Comparison of ENCODE assay signal across 11 mouse cellular contexts in the genomic region with DNA sequence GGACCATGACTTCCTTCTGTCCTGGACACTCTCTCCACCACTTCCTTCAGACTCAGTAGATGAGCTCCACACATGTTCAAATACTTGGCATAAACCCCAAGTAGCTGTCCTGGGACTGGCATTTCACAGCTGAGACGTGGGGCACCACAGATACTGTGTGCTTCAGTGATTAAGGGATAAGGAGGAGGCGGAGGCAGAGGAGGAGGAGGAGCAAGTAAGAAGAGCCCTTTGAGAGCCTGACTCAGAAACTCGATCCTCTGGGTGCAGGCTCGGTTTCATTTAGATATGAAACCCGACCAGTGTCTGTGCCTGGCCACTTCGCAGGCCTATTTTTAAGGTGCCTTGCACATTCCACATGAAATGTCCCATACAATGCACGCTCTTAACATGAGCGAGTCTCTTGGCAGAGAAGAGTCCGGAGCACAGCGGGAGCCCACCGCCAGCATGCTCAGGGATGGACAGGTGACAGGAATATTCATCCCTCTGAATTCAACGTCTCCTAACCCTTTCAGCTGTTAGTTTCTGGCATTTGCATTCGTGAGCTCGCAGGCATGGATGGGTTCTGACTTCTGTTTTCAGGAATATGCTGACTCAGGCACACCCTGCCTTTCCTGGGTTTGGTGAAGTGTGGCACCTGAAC.
DNase-seq lines count a peak whose midpoint lies in the region; ATAC-seq and TF ChIP-seq lines count a peak whose summit lies in the region.
"Had no signal": no experiment of that assay in that cellular context is flagged by ENCODE, and none has a peak within 500 bp of the region (broad histone marks: within the 10 kb centered on the region; RNA-seq: fewer than 3 reads in every experiment).

No protein-coding gene starts in this region.

- no peaks in the 10 kb centered on the region for H3K27me3 ChIP-seq in kidney, embryonic 16.5 days (ENCODE audit: insufficient read depth, low read length)
- H3K27me3 ChIP-seq in lung, postnatal 0 days (replicated peaks; ENCODE audit: insufficient read depth, low read length): no peaks in the 10 kb centered on the region
- H3K27me3 ChIP-seq in liver, postnatal 0 days (ENCODE audit: insufficient read depth, low read length): no peaks in the 10 kb centered on the region

- no peaks in the 10 kb centered on the region for H3K9me3 ChIP-seq in kidney, embryonic 16.5 days (ENCODE audit: low read length)
- no peaks in the 10 kb centered on the region for H3K9me3 ChIP-seq in lung, postnatal 0 days (ENCODE audit: low read length)
- H3K9me3 ChIP-seq in liver, postnatal 0 days (ENCODE audit: low read length): no peaks in the 10 kb centered on the region

- H3K27ac ChIP-seq in kidney, embryonic 16.5 days (ENCODE audit: low read length): peak overlapping the region; percentile 31; the same call in 1 of the 2 replicates
- peak overlapping the region; percentile 74 for H3K27ac ChIP-seq in lung, postnatal 0 days (ENCODE audit: low read length)
- H3K27ac ChIP-seq in liver, postnatal 0 days (ENCODE audit: low read depth): no peak overlapping the region

- ATAC-seq in cerebellum, adult (ENCODE audit: insufficient number of reproducible peaks, low FRiP score, low TSS enrichment): peak; percentile 36; the same call in 1 of the 2 replicates
- ATAC-seq in kidney, embryonic 16.5 days (ENCODE audit: low FRiP score, low TSS enrichment): peak; percentile 69
- ATAC-seq in lung, postnatal 0 days: peak; percentile 63
- no peak for ATAC-seq in liver, postnatal 0 days

- TF ChIP-seq CTCF in lung, postnatal 0 days (IDR thresholded peaks at IDR 0.05): no peak
- no peak for TF ChIP-seq CTCF in liver, postnatal 0 days (IDR thresholded peaks at IDR 0.05; ENCODE audit: low read depth)

- H3K9ac ChIP-seq in kidney, embryonic 16.5 days (replicated peaks; ENCODE audit: low read length): 0 out of 2 replicates have a peak overlapping the region, but pooled peaks have one; percentile 22
- H3K9ac ChIP-seq in lung, postnatal 0 days (replicated peaks; ENCODE audit: low read depth): peak overlapping the region; percentile 26; the same call in 1 of the 2 replicates
- no peak overlapping the region for H3K9ac ChIP-seq in liver, postnatal 0 days (replicated peaks)

- DNase-seq in cerebellum, postnatal 4 days (ENCODE audit: low spot score in 2 of 2): no peak
- no peak for DNase-seq in kidney, postnatal 14 days
- peak; percentile 82 to 87 for DNase-seq in cerebellum, postnatal 25 days
- DNase-seq in lung, postnatal 0 days (ENCODE audit: low spot score): peak; percentile 80
- no peak for DNase-seq in liver, postnatal 0 days
- DNase-seq in layer of hippocampus, postnatal 36 days: no peak
- DNase-seq: gastrocnemius, postnatal 36 days; kidney, adult 2 months; liver had no signal

- peaks cover 35% of the 10 kb centered on the region for H3K4me1 ChIP-seq in kidney, embryonic 16.5 days (ENCODE audit: insufficient read depth, low read length)
- H3K4me1 ChIP-seq in lung, postnatal 0 days (ENCODE audit: insufficient read depth, low read depth, low read length): peaks cover 6% of the 10 kb centered on the region; the same call in 1 of the 2 replicates
- H3K4me1 ChIP-seq in liver, postnatal 0 days (ENCODE audit: insufficient read depth): no peaks in the 10 kb centered on the region

- peak; percentile 38; the same call in 1 of the 2 replicates for TF ChIP-seq EP300 in lung, postnatal 0 days (IDR thresholded peaks at IDR 0.05)
- no peak for TF ChIP-seq EP300 in liver, postnatal 0 days (IDR thresholded peaks at IDR 0.05; ENCODE audit: low read depth)

- peak overlapping the region; percentile 17 for H3K4me2 ChIP-seq in kidney, embryonic 16.5 days (replicated peaks; ENCODE audit: low read depth, low read length)
- H3K4me2 ChIP-seq in lung, postnatal 0 days (replicated peaks; ENCODE audit: low read depth, low read length): peak overlapping the region; percentile 33
- H3K4me2 ChIP-seq in liver, postnatal 0 days (ENCODE audit: low read depth, low read length): no peak overlapping the region

- 0 out of 2 replicates have a peak, but pooled peaks cover 8% of the 10 kb centered on the region for H3K36me3 ChIP-seq in kidney, embryonic 16.5 days (ENCODE audit: insufficient read depth, low read length)
- H3K36me3 ChIP-seq in lung, postnatal 0 days (ENCODE audit: insufficient read depth, low read length): peaks cover 8% of the 10 kb centered on the region; the same call in 1 of the 2 replicates
- H3K36me3 ChIP-seq in liver, postnatal 0 days (replicated peaks; ENCODE audit: insufficient read depth, low read length): no peaks in the 10 kb centered on the region

- WGBS in kidney, embryonic 16.5 days: 36% methylated on average over 14 of the region's 14 CpGs
- WGBS in lung, postnatal 0 days: 34% methylated on average over 14 of the region's 14 CpGs
- WGBS in liver, postnatal 0 days (ENCODE audit: insufficient replicate concordance): 68% methylated on average over 14 of the region's 14 CpGs

- H3K4me3 ChIP-seq in kidney, embryonic 16.5 days (ENCODE audit: low read length): no peak overlapping the region
- H3K4me3 ChIP-seq in lung, postnatal 0 days (ENCODE audit: low read depth, low read length): no peak overlapping the region
- no peak overlapping the region for H3K4me3 ChIP-seq in liver, postnatal 0 days (ENCODE audit: low read depth, low read length)

Comparison
In these comparisons a context has a peak if more than half of its experiments do, and no peak if none do; other contexts are left out.
1. DNase-seq: peak in cerebellum, postnatal 25 days (2 of 2) and lung, postnatal 0 days (single experiment); none in cerebellum, postnatal 4 days (0 of 2), kidney, postnatal 14 days (single experiment), liver, postnatal 0 days (single experiment) and layer of hippocampus, postnatal 36 days (0 of 2).